Mouse (Mus musculus) skeletal muscle tissue, adult 2 months (tissue): ENCODE results near the gene Krt81.
A peak's percentile ranks its signal among the peaks of the same experiment; 100 is the strongest.

Experiments
- DNase-seq: peaks from one replicate; pipeline ENCODE4 v3.0.0-alpha.2; 2012; ENCODE audit warnings: low read depth, low spot score

The Krt81 gene

DNA sequence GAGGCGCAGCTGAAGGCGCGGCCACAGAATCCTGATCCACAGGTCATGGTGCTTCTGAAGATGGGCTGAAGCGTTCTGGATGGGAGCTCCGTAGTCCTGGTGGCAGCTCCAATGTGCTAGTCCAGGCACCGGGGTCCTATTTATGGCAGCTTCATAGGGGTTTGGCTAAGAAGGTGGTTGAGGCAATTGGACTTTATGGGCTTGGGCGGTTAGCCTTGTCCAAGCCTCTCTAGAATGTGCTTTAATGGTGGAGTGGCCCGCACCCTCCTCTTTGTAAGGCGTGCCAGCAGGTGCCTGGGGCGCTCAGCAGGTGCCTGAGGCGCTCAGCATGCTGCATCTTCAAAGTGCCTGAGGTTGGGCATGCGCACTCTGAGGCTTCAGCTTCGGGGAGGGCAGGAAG, at the start of gene Krt81:
TSS of gene Krt81 (minus strand) at position 101 of the 400 bp plus-strand sequence.
- no peak for DNase-seq

DNA sequence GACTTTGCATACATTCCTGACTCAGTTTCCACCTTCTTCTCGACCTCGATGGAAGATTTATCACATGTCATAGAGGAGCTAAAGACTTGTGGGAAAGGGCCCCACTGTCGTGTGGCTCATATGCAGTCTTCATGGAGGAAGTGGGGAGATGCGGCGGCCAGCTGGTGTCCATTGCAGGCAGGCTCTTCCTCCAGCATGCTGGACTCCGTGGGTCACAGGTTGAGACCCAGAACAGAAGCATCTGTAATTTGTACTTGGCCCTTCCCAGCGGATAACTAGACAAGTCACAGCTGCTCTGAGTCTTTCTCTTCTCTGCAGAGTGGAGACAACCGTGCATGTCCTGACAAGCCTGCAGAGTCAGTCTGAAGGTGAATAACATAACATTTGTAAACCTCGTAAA, 44.7 kb upstream of the Krt81 start:
- DNase-seq = no peak

DNA sequence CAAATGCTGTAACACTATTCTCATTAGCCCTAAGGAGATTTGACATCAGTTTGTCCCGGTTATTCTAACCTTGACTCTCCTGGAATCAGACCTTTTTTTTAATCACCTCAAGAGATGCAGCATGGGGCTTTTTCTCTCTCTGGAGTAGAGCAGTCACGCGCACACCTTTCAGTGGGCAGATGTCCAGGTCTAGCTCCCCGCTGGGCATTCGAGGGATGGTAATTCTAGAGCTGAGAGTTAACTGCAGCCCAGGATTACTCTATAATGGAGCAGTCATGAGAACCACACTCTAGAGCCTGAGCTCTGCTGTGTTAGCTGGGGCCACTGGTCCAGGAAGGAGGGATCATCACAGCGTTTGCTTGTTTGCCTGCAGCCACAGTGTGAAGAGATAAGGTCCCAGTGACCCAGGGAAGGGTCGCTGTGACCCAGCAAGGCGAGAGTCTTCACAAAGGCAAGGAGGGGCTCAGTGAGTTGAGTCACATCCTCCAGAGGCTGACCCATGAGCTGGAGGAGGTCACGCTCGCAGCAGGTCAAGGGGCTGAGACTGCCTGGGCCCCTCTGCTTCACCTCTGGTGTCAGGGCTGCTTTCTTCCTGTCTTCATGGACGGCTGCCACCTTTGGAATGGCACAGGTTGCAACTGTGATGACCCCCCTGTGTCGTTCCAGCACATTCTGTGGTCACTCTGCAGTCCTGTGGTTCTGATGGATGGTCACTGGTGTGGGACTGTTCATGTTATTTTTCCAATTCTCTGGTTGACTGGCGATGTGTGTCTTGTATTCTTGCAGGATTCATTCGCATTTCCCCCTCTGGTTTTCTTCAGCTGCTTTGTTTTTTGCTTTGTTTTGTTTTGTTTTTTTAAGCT, 43.6 kb upstream of the Krt81 start:
- no peak for DNase-seq

DNA sequence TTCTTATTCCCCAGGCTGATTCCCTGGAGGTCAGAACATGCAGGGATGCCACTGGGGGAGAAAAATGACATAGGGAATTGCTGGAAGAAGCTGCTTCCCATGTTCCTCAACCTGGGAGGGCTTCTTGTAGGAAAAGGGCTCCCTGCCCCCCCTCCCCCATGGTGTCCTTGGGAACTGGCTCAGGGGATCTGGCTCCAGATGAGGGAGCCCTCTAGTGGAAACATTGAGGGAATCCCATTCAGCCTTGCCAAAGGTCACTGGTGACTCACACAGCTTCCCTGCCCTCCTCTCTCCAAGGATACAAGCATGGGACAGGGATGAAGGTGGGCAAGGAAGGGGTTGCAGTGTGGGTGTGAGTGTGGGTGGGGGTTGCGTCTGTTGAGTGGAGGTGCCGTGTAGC, 33.6 kb upstream of the Krt81 start:
- peak; percentile 31 for DNase-seq

DNA sequence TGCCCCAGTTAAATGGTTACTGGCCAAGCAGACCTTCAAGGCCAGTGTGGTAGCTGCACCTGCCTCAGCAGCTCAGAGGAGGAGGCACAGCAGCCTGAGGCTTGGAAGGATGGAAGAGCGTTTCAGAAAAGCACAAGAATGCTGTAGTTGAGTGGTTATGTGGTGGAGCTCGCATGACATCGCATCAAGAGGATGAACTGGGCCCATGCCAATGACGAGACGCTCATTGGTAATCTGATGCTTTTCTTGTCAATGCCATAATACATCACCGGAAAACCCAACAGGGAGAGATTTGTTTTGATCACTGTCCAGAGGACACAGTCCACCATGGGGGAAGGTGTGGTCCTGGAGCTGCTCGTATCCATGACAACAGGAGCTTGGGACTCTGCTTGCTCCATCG, 31.7 kb upstream of the Krt81 start:
- no peak for DNase-seq

DNA sequence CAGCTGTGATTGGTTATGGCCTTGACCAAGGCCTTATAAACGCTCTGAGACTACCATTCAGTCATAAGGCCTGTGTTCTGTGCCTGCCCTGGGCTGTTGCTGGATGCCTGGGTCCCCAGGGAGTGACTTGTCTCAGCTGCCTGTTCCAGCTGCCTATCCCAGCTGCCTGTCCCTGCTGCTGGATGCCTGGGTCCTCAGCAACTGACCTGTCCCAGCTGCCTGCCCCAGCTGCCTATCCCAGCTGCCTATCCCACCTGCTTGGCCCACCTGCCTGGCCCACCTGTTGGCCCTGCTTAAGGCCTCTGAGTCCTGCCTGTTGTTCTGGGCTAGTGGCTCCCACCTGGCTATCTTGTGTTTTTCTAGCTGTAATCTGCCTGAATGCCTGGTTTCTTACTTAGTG, 30.7 kb upstream of the Krt81 start:
- no peak for DNase-seq

DNA sequence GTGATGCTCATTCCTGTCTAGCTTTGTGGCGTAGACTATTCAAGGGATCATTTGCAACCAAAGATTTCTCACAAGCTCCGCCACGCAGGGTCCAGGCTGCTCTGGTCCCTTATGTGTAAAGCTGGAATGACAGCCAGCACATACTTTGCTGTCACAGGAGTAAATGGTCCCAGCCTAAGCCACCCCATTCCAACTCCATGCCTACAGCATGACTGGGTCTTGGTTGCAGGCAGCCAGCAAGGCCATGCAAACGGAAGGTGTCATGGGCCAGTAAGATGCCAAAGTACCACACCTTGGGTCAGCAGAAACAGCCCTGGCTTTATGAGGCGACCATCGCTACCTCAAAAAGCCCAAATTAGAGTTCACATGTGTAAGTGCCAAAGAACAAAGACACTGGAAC, 30.2 kb upstream of the Krt81 start:
- no peak for DNase-seq

DNA sequence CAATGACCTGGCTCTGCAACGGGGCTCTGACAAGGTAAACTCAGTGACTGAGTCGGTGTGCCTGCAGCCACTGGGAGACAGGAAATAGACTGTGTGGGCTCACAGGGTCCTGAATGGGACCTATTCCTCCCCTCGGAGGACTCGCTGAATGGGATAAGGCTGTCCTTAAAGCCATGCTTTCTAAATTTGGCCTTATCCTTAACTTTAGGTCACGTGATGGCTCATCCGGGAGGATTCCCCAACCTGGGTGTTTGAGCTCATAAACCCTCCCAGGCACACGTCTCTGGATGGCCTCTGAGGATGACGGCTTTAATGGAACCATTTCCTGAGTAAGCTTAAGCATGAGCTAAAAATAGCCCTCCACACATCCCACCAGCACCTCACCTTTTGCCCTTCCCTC, 29.2 kb upstream of the Krt81 start:
- DNase-seq = no peak

DNA sequence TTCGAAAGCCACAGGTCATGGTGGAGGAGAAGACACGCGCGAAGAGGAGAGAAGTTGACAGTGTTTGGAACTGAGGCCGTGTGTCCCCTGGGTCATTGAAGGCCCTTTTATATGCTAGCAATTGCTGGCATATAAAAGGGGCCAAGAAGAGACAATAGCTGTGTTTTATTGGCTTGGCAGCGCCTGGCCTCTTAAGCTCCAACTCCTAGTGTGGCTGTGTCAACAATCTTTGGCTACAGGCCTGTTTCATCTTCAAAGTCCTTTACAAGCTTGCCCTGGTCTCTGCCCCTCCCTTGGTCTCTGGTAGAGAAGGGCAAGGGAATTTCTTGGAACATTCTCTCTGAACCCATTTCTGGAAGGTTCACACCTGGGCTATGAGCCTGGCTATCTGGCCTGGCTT, 27.9 kb upstream of the Krt81 start, which contains the start of gene Krt83:
TSS of gene Krt83 (minus strand) at position 82 of the 400 bp plus-strand sequence.
- DNase-seq = no peak

DNA sequence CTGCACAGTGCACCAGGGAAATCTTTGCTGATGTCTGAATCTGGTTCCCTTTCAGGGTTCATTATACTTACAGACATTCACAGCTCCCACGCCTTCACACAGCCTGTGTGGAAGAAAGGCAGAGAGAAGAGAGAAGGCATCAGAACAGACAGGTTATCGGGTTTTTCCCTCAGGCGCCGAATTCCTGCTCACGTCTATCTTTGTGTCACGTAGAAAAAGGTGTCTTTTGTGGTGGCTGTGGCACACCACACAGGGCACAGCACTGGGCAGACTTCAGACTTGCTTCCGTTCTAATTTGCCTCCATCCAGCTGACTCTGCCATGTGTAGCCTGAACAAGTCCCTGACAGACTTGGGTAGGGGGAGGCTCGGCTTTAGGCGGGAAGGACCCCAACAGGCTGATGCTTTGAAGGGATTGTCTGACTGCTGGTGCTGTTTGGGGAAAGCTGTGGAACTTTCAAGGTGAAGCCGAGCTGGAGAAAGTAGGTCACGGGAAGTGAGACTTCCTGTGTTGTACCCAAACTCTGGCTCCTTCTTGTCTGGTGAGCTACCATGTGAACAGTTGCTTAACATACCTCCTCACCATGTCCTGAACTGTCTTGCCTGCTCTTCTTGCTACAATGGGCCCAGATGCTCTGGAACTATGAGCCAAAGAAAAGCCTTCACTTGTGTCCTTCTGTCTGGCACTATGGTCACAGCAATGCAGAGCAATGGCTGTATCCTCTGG, 22.5 kb upstream of the Krt81 start:
- DNase-seq = no peak

DNA sequence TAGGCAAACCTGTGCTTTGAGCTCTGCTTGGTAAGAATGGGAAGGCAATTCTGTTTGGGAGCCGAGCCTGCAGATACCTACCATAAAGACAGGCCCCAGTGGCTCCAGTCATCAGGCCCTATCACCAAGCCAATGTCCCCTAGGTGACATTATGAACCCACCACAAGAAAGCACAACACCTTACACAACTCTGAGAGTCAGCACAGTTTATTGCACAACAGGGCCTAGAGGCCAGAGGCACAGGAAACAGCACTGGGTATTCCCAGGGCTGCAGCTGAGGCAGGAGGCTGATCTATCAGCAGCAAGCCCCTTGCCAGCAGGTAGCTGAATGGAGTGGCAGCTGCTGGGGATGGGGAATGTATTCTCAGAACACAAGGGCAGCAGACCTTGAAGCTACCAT, 21.4 kb upstream of the Krt81 start:
- no peak for DNase-seq

DNA sequence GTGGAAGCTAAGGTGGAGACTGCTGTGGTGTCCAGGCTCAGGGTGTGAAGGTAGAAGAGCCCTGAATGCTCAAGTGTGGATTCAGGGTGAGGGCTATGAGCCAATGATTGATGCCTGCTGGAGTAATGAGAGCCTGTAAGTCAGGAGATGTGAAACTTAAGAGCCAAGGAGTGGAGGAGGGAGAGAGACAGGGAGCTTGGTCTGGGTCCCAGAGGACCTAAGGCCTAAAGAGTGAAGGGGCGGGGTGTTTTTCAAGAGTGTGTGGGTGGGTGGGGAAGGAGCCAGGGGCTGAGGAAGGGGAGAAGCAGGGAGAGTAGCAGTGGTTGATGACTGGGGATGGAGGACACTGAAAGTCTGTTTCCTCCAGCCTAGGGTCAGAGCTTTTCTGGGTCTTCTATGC, 20.1 kb upstream of the Krt81 start:
- DNase-seq = no peak

DNA sequence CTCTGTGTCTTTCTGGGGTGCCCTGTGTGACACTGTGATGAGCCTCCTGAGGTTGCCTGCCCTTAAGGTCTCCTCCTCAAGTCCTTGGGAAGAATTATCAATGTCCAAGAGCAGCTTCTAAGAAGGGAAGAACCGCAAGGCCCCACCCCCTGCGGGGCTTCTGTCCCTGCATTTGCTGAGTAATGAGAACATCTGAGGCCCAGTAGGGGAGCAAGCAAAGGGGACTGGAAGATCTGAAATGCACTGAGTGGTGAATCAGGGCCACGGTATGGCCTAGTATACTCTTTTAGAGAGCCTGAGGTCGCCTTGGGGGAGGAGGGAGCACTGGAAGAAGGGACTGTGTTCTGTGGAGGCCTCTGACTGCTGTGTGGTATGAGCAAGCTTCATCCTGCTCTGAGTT, 18.5 kb upstream of the Krt81 start:
- no peak for DNase-seq

DNA sequence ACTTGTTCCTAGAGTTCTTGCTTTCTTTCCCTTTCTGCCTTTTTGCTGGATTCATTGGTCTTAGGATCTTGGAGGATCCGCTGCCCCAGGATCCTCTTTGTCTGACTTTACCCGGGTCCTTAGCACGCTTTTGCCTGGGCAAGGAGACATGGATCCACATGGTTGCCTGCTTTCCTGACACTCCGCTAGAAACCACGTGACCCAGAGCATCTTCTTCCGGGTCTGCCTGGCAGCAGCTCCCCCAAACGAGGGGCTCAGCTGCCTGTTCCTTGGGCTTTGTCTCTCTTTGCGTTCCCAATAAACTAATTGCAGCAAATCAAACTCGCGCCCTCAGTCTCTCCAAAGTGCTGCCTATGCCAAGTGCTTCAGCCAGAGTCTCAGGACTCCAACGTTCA, 16.1 kb upstream of the Krt81 start:
- no peak for DNase-seq

DNA sequence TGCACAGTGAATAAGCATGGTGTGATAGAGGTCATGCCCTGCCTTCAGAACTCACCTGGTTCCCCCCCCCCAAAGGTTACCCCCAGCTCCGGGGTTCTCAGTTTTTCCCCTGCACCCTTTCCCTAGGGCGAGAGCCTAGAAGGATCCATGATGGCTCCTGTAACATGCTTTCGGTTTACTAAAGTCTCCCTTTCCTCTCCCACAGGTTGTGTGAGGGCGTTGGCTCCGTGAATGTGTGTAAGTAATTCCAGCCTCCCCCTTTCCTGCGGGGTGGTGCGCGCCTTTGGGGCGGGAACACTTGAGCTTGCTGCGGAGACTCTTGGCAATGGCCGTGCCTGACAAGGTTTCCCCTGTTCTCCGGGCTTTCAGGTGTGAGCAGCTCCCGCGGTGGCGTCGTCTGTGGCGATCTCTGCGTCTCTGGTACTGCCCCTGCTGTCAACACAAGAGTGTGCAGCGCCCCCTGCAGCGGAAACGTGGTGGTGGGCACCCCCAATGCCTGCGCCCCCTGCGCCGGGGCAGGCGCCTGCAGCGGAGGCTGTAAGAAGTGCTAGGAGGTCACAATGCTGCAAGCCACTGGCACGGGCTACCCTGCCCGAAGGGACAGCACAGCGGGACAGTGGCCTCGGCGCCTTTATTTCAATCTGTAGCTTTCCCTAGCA, 15.6 kb upstream of the Krt81 start:
- DNase-seq = no peak

DNA sequence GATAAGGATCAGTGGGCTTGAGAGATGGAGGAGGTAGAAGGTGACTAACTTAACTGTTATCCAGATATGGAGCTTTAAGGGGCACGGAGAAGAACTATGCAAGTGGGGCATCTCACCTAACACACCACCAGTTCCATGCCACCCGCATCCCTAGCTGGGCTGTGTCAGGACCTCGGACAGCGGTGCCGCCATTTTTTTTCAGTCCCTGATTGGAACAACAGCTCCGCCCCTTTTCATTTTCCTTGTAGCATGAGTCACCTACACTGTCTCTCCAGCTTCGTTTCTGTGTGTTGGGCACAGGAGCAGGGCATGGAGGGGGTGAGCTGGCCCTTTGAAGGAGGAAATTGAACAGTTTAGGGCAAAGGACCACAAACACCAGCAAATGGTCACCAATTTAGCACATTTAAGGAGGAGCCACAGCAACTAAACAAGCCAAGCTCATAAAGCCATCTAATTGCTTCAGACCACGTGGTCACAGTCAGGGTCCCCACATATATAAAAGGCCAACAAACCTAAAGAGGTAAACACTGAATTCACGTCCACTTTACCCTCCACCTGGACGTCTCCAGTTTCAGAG, 9.5 kb upstream of the Krt81 start, which contains the start of gene Krt86:
TSS of gene Krt86 (plus strand) at position 527 of the 577 bp plus-strand sequence.
- no peak for DNase-seq

DNA sequence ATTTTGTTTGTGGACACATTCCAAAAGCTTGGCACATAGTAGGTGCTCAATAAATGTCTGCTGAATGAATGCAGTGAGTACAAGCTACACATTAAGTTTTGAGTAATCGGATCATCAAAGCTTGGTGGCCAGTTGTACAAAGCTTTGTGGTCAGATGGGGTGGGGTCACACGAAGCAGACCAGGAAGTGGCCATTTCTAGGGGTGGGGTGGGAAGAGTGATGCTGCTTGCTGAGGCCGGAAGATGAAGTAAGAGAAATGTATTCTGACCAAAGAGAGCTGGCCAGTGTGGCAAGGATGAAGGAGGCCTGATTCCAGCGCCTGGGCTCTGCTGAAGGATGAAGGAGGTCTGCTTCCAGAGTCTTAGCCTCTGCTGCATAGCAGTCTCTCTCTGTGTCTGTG, 5.5 kb upstream of the Krt81 start:
- no peak for DNase-seq

DNA sequence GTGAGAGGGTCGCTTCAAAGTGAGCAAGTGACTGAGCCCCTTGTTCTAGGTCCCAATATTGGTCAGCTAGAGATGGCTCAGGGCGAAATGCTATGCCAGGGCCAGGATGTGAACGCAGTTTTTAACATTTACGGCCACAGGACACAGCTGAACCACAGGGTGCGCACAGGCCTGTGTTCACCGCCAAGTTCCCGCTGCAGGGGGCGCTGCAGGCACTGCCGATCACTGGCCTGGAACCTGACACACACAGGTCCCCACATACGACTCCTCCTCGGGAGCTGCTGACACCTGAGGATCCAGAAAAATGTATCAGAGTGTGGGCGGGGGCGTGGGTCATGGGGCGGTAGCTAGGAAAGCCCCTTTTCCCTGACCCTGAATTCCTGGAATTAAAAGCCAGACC, 4.3 kb downstream of the Krt81 start:
- DNase-seq = no peak

DNA sequence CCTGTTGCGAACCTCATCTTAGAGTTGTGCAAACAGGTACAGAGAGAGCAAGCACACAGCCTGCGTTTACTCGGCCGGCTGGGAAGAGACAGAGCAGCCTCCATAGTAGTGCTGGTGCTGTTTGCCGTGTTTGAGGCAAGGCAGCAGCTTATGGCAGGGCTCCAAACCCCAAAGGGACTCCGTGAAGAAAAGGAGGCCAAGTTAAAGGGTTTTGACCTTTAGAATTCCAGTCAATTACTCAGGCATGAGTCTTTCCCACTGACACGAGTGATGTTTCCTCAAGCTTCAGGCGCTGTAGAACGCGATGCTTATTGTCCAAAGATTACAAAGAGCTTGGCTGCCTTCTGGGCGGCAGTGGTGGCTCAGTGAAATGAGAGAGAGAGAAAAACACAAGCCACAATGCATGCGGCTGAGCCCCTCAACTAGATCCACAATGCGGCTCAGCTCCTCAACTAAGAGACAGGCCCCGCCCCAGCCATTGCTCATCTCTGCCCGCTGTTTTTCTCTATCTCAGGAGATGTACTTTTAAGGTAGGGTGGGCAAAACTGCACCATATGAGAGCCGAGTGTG, 5.1 kb downstream of the Krt81 start:
- no peak for DNase-seq

DNA sequence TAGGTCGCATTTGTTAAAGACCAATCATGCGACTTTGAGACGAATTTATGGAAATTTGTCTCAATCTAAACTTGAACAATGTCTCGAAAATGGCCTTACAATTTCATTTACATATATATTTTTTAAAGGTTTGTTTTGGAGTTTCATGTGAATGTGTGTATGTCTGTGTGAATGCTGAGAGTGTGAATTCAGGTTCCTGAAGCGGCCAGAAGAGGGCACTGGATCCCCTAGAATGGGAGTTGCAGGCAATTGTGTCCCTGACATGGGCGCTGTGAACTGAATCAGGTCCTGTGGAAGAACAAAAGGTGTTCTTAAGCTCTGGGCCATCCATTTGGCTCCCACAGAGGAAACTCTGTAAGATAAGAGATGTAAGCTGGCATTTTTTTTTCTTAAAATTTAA, 7.7 kb downstream of the Krt81 start:
- no peak for DNase-seq

DNA sequence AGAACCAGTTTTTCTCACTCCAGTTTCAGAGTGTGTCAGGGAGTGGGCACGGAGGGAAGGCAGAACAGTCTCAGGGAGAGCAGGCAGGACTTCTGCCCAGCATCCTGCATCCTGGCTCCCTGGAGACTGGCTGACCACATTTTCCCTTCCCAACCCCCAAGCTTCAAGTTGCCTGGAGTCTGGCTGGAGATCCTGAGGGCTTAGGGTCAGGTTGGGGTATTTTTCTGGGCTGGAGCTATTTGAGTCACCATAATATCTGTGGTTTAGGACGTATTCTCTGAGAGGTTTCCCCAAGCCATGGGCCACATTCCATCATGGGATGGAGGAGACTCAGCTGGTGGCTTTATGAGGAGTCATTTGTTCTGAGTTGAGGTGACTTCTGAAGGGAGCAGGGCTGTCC, 8.3 kb downstream of the Krt81 start:
- DNase-seq = no peak

DNA sequence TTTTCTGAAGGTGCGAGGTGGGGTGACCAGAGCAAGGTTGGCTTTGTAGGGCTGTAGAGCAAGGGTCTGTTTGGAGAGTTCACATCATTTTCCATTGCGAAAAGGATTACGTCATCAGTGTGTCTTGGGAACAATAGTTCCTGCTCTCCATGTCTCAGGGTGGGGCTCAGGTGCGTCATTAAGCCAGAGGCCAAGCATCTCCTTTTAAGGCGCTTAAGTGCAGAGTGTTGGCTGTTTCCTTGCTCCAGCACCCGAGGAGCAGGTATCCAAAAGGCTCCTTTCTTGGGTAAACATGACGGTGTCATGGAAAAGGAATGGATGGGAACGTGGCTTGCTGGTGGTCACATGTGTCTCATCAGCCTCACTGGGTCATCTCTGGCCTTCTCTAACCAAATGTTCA, 8.8 kb downstream of the Krt81 start:
- no peak for DNase-seq
